Mouse (Mus musculus) heart, embryonic 10.5 days (tissue): Measurements from ENCODE around the gene Ak2. TPM values are rescaled to one million over a fixed set of nuclear protein-coding genes. Genes with fewer than 3 reads are reported as not detected.

Experiments
- DNase-seq: peaks from one replicate; pipeline ENCODE4 v3.0.0-alpha.2; 2017; ENCODE audit warnings: low spot score
- H3K27ac ChIP-seq: fragments of 300-500 bp; sonication (generic); 2 replicates; pipeline ENCODE4 v1.5.1; 2016; ENCODE audit warnings: mild to moderate bottlenecking
- H3K27me3 ChIP-seq: fragments of 300-500 bp; sonication (generic); 2 replicates; pipeline ENCODE4 v1.6.1; 2016; ENCODE audit warnings: mild to moderate bottlenecking; ENCODE audit not compliant: poor library complexity, insufficient read depth, severe bottlenecking
- H3K36me3 ChIP-seq: fragments of 300-500 bp; sonication (generic); 2 replicates; pipeline ENCODE4 v1.6.1; 2016; ENCODE audit warnings: mild to moderate bottlenecking, moderate library complexity
- H3K4me1 ChIP-seq: fragments of 300-500 bp; sonication (generic); 2 replicates; pipeline ENCODE4 v1.6.1; 2016; ENCODE audit warnings: mild to moderate bottlenecking
- H3K4me3 ChIP-seq: fragments of 300-500 bp; sonication (generic); 2 replicates; pipeline ENCODE4 v1.5.1; 2016; ENCODE audit warnings: mild to moderate bottlenecking, moderate library complexity
- H3K9me3 ChIP-seq: fragments of 300-500 bp; sonication (generic); 2 replicates; pipeline ENCODE4 v1.6.1; 2016; ENCODE audit warnings: mild to moderate bottlenecking, moderate library complexity
- WGBS: fragments of 180-500 bp; shearing (Covaris S2); methylation state at CpG from one replicate; pipeline ENCODE4 v1.1.7; 2016; 5-methylcytosine and 5-hydroxymethylcytosine counted together
- polyA plus RNA-seq: library from polyadenylated mRNA; unstranded; fragments of >200 nt; fragmentation: Nextera tagmentation; extraction: Ambion mirVana; gene quantifications from 2 replicates; pipeline ENCODE4 v1.2.1, GENCODE M21; 2016

The Ak2 gene
- polyA plus RNA-seq: 189 and 215 TPM in 2 replicates

DNA sequence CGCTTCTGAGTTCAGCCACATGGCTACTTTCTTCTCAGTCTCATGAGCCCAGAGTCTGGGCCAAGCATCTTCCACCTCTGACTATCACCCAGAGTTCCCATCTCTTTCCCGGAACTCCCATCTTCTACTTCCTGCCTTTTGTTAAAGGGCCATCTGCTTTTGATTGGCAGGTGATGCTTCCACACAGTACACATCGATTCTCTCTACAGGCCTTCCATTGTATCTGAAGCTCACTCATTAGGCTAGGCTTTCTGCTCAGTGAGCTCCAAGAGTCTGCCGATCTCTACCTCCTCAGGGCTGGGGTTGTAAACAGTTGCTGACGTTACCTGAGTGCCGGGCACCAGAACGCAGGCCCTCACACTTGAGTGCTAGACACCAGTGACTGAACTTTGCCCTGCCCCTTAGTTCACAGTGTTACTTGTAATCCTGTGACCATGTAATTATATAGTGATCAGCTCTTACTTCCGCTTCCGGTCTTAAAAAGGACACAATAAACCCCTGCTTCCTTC lies at the start of gene Ak2:
Ak2 (plus strand) TSS at position 459 of the 509 bp plus-strand sequence.
- no peak for DNase-seq
- peak within 1 kb of the TSS; percentile 63 for H3K27ac ChIP-seq
- peaks cover 5% of the 10 kb centered on the region; the same call in 1 of the 2 replicates for H3K36me3 ChIP-seq
- no peaks in the 10 kb centered on the region for H3K9me3 ChIP-seq
- H3K27me3 ChIP-seq: 0 out of 2 replicates have a peak, but pooled peaks cover 8% of the 10 kb centered on the region
- H3K4me1 ChIP-seq: peaks cover 24% of the 10 kb centered on the region
- WGBS: 92% methylated on average over 9 of the region's 9 CpGs
- H3K4me3 ChIP-seq: peak within 1 kb of the TSS; percentile 91; the same call in 1 of the 2 replicates

DNA sequence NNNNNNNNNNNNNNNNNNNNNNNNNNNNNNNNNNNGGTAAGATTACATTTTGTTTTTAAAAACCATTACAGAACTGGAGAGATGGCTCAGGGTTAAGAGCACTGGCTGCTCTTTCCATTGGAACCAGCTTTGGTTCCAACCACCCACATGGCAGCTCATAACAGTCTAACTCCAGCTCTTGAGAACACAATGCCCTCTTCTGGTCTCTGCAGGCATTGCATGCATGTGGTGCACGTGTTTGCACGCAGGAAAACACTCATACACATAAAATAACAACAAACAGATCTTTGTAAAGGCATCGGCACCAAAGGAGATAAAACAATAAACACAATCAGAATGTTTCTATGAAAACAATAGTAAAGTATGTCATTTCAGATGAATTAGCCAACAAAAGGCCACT lies 49.4 kb upstream of the Ak2 start:
- H3K4me3 ChIP-seq: no peak overlapping the region
- peaks cover 2% of the 10 kb centered on the region; the same call in 1 of the 2 replicates for H3K4me1 ChIP-seq
- no peak for DNase-seq
- peaks cover 4% of the 10 kb centered on the region; the same call in 1 of the 2 replicates for H3K27me3 ChIP-seq
- no peaks in the 10 kb centered on the region for H3K36me3 ChIP-seq
- 52% methylated on average over 3 of the region's 3 CpGs for WGBS
- no peak overlapping the region for H3K27ac ChIP-seq
- no peaks in the 10 kb centered on the region for H3K9me3 ChIP-seq

DNA sequence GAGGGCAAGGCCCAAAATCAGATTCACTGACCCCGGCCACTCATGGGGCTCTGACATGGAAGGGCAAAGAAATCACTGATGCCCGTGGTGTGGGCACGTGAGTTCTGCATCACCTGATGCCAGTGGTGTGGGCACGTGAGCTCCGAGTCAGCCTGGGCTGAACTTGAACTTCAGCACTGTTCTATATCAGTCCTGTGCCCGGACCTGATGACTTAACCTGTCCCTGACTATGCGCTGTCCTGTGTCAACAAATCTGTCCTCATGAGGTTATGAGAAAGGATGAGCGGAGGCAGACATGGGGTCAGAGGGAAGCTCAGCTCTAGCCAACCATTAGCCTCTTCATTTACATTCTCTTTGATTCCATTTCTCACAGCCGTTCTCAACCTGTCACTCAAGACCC lies 45.0 kb upstream of the Ak2 start:
- H3K27me3 ChIP-seq: peaks cover 28% of the 10 kb centered on the region
- H3K4me3 ChIP-seq: no peak overlapping the region
- H3K36me3 ChIP-seq: no peaks in the 10 kb centered on the region
- H3K27ac ChIP-seq: no peak overlapping the region
- H3K9me3 ChIP-seq: no peaks in the 10 kb centered on the region
- 78% methylated on average over 9 of the region's 9 CpGs for WGBS
- DNase-seq: no peak
- H3K4me1 ChIP-seq: peaks cover 7% of the 10 kb centered on the region

DNA sequence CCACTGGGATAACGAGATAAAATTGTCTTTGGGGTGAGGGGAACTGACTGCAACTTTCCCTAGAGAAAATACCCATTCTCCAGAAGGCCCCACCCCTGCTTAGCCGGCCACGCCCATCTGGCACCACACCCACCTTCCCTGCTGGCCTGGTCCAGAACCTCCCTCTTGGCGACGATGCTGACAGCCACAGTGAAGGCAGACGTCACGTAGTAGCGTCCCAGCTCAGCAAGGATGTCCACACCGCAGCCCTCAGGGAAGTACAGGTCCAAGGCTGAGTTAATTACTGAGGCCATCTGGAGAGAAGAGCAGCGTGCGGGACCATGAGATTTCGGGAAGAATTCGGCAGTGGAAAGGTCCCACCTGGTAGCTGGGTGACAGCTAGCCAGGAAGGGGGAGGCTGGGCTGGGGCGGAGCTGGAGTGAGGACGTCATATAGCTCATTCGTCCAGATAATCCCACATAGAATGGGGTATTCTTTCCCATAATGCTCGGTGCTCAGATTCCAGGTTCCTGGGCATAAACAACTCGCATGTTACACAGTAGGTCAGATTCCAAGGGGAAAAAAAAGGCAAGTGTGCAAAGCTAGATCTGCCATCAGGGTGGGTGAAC lies 44.3 kb upstream of the Ak2 start:
- DNase-seq: no peak
- H3K9me3 ChIP-seq: no peaks in the 10 kb centered on the region
- H3K27ac ChIP-seq: no peak overlapping the region
- peak overlapping the region; percentile 13 for H3K4me3 ChIP-seq
- 13% methylated on average over 18 of the region's 18 CpGs for WGBS
- no peaks in the 10 kb centered on the region for H3K36me3 ChIP-seq
- peaks cover 7% of the 10 kb centered on the region for H3K4me1 ChIP-seq
- H3K27me3 ChIP-seq: peaks cover 35% of the 10 kb centered on the region

DNA sequence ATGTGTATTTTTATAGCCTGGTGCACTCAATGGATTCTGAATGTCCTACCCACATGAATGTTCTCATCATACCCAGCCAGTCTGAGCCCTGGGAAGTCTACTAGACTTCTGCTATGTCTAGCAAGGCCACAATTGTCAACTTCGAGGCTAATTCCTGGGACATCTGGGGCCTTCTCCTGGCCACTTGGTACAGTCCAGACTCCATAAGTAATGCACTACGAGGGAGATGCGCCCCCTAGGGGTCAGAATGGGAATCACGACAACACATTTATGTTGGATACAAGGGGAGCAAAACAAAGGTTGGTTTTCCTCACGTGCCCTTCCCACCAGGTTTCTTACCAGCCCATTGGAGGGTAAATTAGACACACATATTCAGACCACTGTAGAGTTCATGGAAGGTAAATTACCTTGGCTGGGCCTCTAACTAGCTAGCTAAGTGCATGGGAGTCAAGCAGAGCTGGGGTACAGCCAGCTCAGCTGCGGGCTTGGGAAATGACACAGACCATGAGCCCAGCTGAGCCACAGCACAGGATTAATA lies 43.6 kb upstream of the Ak2 start:
- DNase-seq: no peak
- no peaks in the 10 kb centered on the region for H3K36me3 ChIP-seq
- WGBS: 30% methylated on average over 6 of the region's 6 CpGs
- no peaks in the 10 kb centered on the region for H3K9me3 ChIP-seq
- H3K27me3 ChIP-seq: peaks cover 40% of the 10 kb centered on the region
- H3K4me3 ChIP-seq: no peak overlapping the region
- H3K27ac ChIP-seq: no peak overlapping the region
- H3K4me1 ChIP-seq: peaks cover 7% of the 10 kb centered on the region

DNA sequence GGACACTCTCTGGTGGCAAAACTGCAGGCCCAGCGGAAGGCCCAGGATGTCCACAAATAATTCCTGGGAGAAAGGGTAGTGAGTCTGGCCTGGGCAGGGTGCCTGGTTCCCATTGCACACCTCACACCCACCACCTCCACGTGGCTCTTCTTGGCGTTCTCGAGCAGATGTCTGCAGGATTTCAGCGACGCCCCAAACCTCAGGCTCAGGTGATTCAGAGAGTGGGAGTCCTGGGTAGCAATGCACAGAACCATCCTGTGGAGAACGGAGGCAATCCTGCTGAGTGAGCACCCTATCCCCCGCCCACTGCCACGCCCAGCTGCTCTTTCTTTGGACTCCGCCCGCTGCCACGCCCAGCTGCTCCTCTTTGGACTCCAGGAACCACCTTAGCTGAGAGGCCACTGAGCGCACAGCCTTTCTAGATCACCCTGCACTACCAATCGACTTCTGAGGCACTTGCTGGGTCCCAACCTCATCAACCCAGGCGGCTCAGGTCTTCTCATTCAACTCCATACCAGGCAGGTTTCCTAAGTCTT lies 42.2 kb upstream of the Ak2 start:
- Histone ChIP-seq H3K9me3 (no peaks in the 10 kb centered on the region), H3K36me3 (no peaks in the 10 kb centered on the region), H3K4me3 (no peak overlapping the region), H3K27me3 (peaks cover 45% of the 10 kb centered on the region), H3K4me1 (peaks cover 7% of the 10 kb centered on the region), H3K27ac (no peak overlapping the region)
- DNase-seq: no peak
- WGBS: 34% methylated on average over 15 of the region's 15 CpGs

DNA sequence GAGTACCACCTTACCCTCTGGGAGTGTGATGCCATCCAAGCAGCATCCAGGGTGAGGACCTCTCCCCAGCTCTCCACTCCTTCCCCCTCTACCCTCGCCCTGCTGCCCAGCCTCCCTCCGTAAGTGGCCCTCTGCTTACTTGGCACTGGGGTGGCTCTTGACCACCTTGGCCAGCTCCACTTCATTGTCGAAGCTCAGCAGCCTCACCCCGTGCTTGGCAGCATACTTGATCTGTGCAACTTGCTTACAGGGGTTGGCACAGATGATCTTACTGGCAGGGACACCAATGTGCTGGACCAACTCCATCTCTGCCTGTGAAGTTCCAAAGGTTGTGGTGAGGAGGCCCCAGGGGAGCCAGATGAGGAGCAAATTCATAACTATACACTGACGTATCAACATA lies 41.3 kb upstream of the Ak2 start:
- peaks cover 50% of the 10 kb centered on the region for H3K27me3 ChIP-seq
- no peaks in the 10 kb centered on the region for H3K9me3 ChIP-seq
- no peak overlapping the region for H3K4me3 ChIP-seq
- DNase-seq: no peak
- no peak overlapping the region for H3K27ac ChIP-seq
- peaks cover 7% of the 10 kb centered on the region for H3K4me1 ChIP-seq
- H3K36me3 ChIP-seq: no peaks in the 10 kb centered on the region
- WGBS: 87% methylated on average over 5 of the region's 5 CpGs

DNA sequence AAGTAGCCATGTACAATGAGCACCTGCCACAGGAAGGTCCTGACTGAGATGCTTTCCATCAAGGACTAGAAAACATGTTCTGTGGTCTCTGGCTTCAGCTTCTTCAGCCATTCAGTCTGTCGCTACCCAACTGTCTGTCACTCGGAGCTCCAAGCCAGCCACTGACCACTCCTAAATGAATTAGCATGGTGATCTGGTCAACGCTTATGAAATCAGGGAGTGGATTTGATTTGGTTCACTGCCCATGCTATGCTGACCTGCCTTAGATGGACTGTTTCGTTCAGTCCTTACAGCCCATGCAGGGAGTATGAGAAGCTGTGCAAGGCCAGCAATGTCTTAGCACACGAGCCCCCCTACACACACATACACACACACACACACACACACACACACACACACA lies 37.9 kb upstream of the Ak2 start:
- WGBS: 83% methylated on average over 5 of the region's 5 CpGs
- peaks cover 3% of the 10 kb centered on the region; the same call in 1 of the 2 replicates for H3K4me1 ChIP-seq
- H3K9me3 ChIP-seq: no peaks in the 10 kb centered on the region

DNA sequence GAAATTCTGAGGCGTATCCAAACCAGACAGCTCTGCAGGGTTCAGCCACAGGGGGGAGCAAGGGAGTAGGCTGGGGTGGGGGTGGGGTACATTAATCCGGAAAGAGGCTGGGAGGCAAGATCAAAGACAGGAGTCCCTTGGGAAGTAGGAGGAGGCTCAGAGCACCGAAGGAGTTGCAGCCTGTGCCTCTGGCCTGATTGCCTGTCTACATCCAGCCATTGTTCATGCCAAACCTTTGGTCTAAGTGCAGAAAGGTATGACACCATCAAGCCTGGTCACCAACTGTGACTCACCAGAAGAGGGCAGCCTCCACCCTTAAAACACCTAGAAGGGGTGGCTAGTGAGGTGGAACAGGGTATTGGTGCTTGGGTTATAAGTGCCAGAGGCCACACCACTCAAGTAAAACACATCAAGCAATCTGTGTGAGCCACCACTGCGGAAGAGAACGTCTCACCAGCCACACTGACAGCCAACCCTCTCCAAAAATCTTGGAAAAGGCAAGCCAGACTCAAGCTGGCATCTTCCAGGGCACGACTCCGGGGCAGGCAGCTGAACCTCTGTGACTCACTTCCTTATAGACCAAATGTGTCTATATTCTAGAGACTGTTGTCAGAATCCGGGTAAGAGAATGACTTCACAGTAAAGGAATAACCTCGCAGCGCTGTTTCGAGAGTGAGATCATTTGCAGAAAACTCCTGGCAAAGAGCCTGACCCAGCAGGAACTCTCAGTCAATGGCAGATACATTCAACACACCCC lies 34.4 kb upstream of the Ak2 start:
- Histone ChIP-seq H3K4me1 (peaks cover 14% of the 10 kb centered on the region), H3K27ac (no peak overlapping the region), H3K9me3 (no peaks in the 10 kb centered on the region), H3K27me3 (peaks cover 58% of the 10 kb centered on the region), H3K4me3 (no peak overlapping the region), H3K36me3 (no peaks in the 10 kb centered on the region)
- DNase-seq: no peak
- WGBS: 36% methylated on average over 11 of the region's 11 CpGs

More for the DNA sequence above, 37.9 kb upstream of the Ak2 start:
- no peaks in the 10 kb centered on the region for H3K36me3 ChIP-seq
- no peak overlapping the region for H3K4me3 ChIP-seq
- H3K27me3 ChIP-seq: peaks cover 60% of the 10 kb centered on the region
- no peak overlapping the region for H3K27ac ChIP-seq
- DNase-seq: no peak

DNA sequence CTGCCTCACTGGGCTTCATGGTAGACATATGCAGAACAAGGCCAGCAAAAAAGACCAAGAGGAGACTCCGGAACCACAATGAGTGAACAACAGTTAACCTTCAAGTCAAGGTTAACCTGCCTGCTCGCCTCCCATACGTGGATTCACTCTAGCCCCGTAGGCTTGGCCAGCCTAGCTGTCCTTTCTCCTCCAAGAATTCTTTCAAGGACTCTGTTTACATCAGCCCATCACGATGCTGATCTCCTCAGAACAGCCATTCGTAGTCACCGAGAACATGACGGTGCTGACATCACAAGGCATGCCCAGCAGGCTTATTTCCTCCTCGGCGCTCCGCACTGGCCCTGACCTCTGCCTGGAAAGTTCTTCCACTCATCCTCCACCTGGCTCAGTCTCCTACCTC lies 33.6 kb upstream of the Ak2 start:
- WGBS: 78% methylated on average over 11 of the region's 11 CpGs
- Histone ChIP-seq H3K27me3 (peaks cover 56% of the 10 kb centered on the region), H3K36me3 (no peaks in the 10 kb centered on the region), H3K9me3 (no peaks in the 10 kb centered on the region), H3K27ac (no peak overlapping the region), H3K4me3 (no peak overlapping the region), H3K4me1 (peaks cover 22% of the 10 kb centered on the region)
- DNase-seq: no peak

DNA sequence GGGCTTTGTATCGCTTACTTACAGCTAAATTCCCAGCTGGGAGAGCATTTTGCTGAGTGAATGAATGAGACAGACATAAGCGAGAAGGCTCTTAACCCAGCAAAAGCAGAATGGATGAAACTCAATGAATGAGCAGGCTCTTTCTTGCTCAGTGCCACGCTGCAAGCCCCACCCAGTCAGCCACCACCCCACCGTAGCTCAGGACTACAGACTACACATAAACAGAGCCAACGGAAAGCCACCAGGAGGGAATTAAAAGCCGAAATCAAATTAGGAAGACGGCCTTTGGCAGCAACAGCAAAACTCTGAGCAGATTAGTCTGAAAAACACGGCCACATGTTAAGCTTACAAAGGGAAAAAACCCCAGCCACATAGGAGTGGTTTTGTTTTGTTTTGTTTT lies 32.9 kb upstream of the Ak2 start:
- DNase-seq: no peak
- Histone ChIP-seq H3K4me3 (no peak overlapping the region), H3K36me3 (no peaks in the 10 kb centered on the region), H3K4me1 (peaks cover 23% of the 10 kb centered on the region), H3K27ac (no peak overlapping the region), H3K27me3 (peaks cover 59% of the 10 kb centered on the region), H3K9me3 (no peaks in the 10 kb centered on the region)
- 74% methylated on average over 8 of the region's 8 CpGs for whole genome bisulfite sequencing

DNA sequence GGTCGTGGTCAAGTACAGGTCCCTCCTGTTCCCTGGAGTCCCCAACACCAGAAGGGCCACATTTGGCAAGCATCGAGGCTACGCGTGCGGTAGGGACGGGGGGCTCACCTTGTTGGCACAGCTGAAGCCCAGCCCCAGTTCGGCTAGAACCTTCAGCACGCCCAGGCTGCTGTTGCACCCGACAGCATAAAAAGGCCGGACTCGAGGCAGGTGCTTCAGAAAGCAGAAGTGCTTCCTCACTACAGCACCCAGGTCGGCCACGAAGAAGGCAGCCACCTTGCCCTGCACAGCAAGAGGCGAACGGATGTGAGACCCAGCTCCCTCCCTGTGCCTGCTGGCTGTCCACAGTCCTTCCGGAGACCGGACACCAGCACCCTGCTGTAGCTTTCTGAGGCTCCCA lies 32.1 kb upstream of the Ak2 start:
- Histone ChIP-seq H3K27me3 (peaks cover 62% of the 10 kb centered on the region), H3K4me1 (peaks cover 23% of the 10 kb centered on the region), H3K36me3 (no peaks in the 10 kb centered on the region)

More for the DNA sequence above, 32.1 kb upstream of the Ak2 start:
- Histone ChIP-seq H3K4me3 (no peak overlapping the region), H3K9me3 (no peaks in the 10 kb centered on the region), H3K27ac (no peak overlapping the region)
- DNase-seq: no peak
- WGBS: 80% methylated on average over 17 of the region's 17 CpGs
